Mouse (Mus musculus) lung, adult 2 months (tissue): ENCODE measurements at regions not wholly inside any gene's neighbourhood (a gene's known extent, or its start where the extent isn't known, plus 50 kb on each side); places are given as distances from the start of the nearest gene placed in this dataset.

Source experiments
- DNase-seq: peaks from one replicate; pipeline ENCODE4 v3.0.0; 2022
- H3K4me1 ChIP-seq: fragments of 200-500 bp; 2 replicates; pipeline ENCODE4 v1.6.1; 2011; ENCODE audit warnings: low read length; ENCODE audit not compliant: control insufficient read depth, insufficient read depth
- H3K4me3 ChIP-seq: fragments of 200-500 bp; replicated peaks from 2 replicates; pipeline ENCODE3; 2011; ENCODE audit warnings: low read depth, mild to moderate bottlenecking, control low read depth, low read length; ENCODE audit errors: extremely low read depth
- CTCF ChIP-seq: fragments of 200-500 bp; IDR thresholded peaks from 2 replicates; pipeline ENCODE4 v1.5.1; 2011; ENCODE audit warnings: mild to moderate bottlenecking, low read length, control low read depth; ENCODE audit not compliant: insufficient read depth
- POLR2A ChIP-seq: fragments of 200-500 bp; IDR thresholded peaks from 2 replicates; pipeline ENCODE4 v1.6.1; 2011; ENCODE audit warnings: low read depth, mild to moderate bottlenecking, control low read depth, low read length, borderline replicate concordance; ENCODE audit errors: extremely low read depth
- WGBS: fragments of 180-500 bp; shearing (Covaris S2); methylation state at CpG from one replicate; pipeline ENCODE4 v1.1.7; 2018; 5-methylcytosine and 5-hydroxymethylcytosine counted together

- WGBS = 90% methylated on average over 12 of the region's 12 CpGs
- TF ChIP-seq CTCF (no peak), POLR2A (no peak)
- H3K4me3 ChIP-seq = no peak overlapping the region
- H3K4me1 ChIP-seq = no peaks in the 10 kb centered on the region
- no peak for DNase-seq
Measured at GRCm38 (mm10) chr15:97536145-97536544, 169.5 kb downstream of the Rpap3 start.

GRCm38 (mm10) chr15:97534878-97535277, 170.7 kb downstream of the Rpap3 start:
- no peak for TF ChIP-seq POLR2A
- TF ChIP-seq CTCF = no peak
- WGBS = 75% methylated on average over 5 of the region's 5 CpGs
- Histone ChIP-seq H3K4me3 (no peak overlapping the region), H3K4me1 (no peaks in the 10 kb centered on the region)
- DNase-seq = no peak

GRCm38 (mm10) chr15:97533553-97534291, 171.9 kb downstream of the Rpap3 start:
- TF ChIP-seq CTCF (no peak), POLR2A (no peak)
- Histone ChIP-seq H3K4me1 (no peaks in the 10 kb centered on the region), H3K4me3 (no peak overlapping the region)
- 49% methylated on average over 12 of the region's 12 CpGs for WGBS
- no peak for DNase-seq

GRCm38 (mm10) chr15:97532346-97532910, 173.2 kb downstream of the Rpap3 start:
- Histone ChIP-seq H3K4me3 (no peak overlapping the region), H3K4me1 (no peaks in the 10 kb centered on the region)
- no peak for DNase-seq
- 59% methylated on average over 10 of the region's 10 CpGs for WGBS
- TF ChIP-seq CTCF = no peak
- no peak for TF ChIP-seq POLR2A

GRCm38 (mm10) chr15:97528291-97529050, 177.2 kb downstream of the Rpap3 start:
- no peak for TF ChIP-seq POLR2A
- no peak for TF ChIP-seq CTCF
- Histone ChIP-seq H3K4me3 (no peak overlapping the region), H3K4me1 (no peaks in the 10 kb centered on the region)
- no peak for DNase-seq
- 80% methylated on average over 11 of the region's 11 CpGs for WGBS

GRCm38 (mm10) chr15:97520395-97520794, 185.2 kb downstream of the Rpap3 start:
- no peak for DNase-seq
- no peaks in the 10 kb centered on the region for H3K4me1 ChIP-seq
- H3K4me3 ChIP-seq = no peak overlapping the region
- WGBS = 60% methylated on average over 2 of the region's 2 CpGs
- no peak for TF ChIP-seq CTCF
- TF ChIP-seq POLR2A = no peak

GRCm38 (mm10) chr15:97519919-97520345, 185.7 kb downstream of the Rpap3 start:
- TF ChIP-seq CTCF = no peak
- TF ChIP-seq POLR2A = no peak
- 65% methylated on average over 8 of the region's 8 CpGs for WGBS
- H3K4me1 ChIP-seq = no peaks in the 10 kb centered on the region
- no peak overlapping the region for H3K4me3 ChIP-seq
- DNase-seq = no peak

- H3K4me1 ChIP-seq = no peaks in the 10 kb centered on the region
- DNase-seq = no peak
- WGBS = 63% methylated on average over 10 of the region's 10 CpGs
Measured at GRCm38 (mm10) chr15:97517926-97518325, 187.7 kb downstream of the Rpap3 start.

GRCm38 (mm10) chr15:97517188-97517587, 188.4 kb downstream of the Rpap3 start:
- DNase-seq = no peak
- H3K4me3 ChIP-seq = no peak overlapping the region
- no peak for TF ChIP-seq CTCF
- no peaks in the 10 kb centered on the region for H3K4me1 ChIP-seq
- WGBS = 94% methylated on average over 11 of the region's 11 CpGs

More at GRCm38 (mm10) chr15:97517926-97518325, 187.7 kb downstream of the Rpap3 start:
- TF ChIP-seq POLR2A (no peak), CTCF (no peak)
- H3K4me3 ChIP-seq = no peak overlapping the region
